Mouse (Mus musculus) retina, embryonic 14.5 days (tissue): Measurements from ENCODE around the gene Iqgap1.

Experiments
- DNase-seq: peaks from one replicate; pipeline ENCODE4 v3.0.0-alpha.2; 2015; ENCODE audit warnings: low spot score

Gene Iqgap1

DNA sequence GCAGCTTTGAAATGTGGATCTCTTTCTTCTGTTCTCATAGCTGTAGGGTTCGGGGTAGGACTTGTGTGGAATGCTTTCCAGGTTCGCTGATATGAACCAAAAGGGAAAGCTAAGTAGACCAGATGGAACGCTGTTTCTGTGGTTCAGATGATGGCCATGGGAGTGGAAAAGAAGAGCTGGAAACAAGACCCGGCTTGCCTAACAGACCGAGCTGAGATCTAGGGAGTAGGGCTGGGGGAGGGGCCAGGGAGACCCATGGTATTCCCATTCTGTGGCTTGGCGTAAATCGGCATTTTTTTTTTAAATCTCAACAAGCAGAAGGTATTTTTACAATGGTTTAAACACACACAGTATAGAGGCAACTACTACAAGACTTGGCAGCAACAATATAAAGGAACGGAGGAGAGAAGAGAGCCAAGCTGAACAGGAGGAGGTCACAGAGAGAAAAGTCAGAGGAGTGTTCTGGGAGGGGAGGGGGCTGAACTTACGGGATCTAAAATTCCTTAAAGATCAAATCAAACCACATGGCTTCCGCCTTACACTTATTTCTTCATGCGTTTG, at the start of gene Iqgap1:
TSS of gene Iqgap1 (minus strand) at position 132 of the 561 bp plus-strand sequence.
- DNase-seq = no peak

DNA sequence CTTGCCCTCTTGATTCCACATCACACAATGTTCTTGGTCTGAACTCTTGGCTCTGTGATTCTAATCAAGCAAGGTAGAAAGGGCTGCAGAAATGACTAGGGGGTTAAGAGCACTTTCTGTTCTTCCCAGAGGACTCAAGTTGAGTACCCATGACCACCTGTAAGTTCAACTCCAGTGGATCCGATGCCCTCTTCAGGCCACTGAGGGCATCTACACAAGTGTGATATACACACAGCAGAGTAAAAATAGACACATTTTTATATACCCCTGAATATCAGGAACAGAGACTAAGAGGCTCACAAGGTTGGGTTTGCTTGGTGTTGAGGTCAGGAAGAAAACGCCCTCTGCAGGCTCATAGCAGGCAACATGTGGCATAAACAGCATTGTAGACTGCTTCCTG, 47.9 kb upstream of the Iqgap1 start:
- no peak for DNase-seq

DNA sequence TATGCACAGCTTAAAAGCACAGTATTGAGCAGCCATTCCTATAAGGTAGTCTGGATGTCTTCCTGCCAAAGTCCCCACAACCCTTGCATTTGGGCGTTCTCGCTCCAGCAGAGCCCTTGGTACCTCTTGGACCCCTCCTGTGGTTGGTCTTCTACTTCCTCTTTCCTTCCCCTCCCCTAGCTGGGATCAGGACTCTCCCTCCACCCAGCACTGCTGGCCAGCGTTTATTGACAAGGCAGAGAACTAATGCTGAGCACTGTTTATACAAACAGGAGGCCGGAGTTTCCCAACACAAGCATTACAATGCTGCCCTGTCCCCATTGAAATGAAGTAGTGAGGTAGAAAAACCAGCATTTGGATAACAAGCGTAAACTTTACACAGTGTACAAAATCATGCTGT, 47.3 kb upstream of the Iqgap1 start:
- DNase-seq = no peak

DNA sequence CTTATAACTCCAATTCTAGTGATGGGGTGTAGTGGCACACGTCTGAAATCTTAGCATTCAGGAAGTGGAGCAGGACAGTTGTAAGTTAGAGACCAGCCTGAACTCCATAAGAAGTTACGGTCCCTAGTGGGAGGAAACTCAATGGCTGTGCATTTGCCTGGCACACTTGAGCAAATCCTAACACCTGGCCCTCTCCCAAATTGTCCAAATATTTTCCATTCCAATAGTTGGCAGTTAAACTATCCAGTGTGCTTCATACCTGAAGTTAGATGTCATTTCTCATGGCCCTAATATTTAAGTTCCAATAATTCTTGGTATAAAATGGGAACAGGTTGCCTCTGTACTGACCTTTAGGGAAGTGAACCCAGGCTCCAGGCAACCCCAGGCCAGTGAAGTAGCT, 42.9 kb upstream of the Iqgap1 start:
- no peak for DNase-seq

- DNase-seq = no peak
Observed at GRCm38 (mm10) chr7:80866514-80867147, 40.9 kb upstream of the Iqgap1 start.

- no peak for DNase-seq
Observed at GRCm38 (mm10) chr7:80865521-80865920, 39.7 kb upstream of the Iqgap1 start.

DNA sequence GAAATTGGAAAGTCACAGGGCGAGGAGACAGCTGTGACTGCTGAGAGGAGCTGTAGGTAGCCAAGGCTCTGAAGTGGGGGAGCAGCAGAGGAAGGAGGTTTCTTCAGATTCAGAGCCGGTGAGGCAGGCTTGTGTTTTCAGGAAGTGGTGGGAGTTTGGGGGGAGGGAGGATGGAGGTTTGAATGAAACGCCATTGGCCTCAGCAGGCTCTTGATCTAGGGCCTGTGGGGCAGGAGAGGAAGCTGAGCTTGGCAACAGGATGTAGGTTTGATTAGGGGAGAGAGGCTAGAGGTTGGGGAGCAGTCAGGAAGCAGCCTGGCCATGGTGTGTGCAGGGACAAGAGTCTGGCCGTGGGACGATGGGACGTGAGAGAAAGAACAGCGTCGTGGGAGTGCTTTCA, 39.1 kb upstream of the Iqgap1 start:
- DNase-seq = no peak

DNA sequence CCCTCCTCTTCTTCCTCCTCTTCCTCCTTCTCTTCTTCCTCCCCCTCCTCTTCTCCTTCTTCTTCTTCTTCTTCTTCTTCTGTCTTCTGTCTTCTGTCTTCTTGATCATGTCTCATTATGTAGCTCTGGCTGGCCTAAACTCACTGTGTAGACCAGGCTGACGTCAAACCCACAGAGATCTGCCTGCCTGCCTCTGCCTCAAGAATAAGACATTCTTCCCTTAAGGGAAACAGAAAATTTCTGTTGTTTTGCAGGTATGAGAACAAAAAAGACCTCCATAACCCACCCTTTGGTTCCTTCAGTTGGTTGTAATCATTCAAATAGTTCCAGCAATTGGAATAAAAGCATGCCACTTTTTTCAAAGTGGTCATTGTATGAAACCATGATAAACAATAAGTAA, 38.4 kb upstream of the Iqgap1 start:
- DNase-seq = no peak

DNA sequence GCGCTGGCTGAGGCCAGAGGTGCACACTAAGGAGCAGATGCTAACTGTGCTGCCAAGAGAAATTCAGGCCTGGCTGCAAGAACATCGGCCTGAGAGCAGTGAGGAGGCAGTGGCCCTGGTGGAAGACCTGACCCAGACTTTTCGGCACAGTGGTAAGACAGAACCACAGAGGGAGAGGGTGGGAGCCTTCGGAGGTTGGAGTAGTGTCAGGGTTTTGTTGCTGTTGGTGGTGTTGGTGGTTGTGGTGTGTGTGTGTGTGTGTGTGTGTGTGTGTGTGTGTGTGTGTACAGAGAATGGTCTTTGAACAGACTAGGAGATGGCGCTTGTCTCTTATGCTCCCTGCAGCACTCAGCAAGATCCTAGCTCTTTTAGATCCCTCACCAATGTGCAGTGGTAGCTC, 37.7 kb upstream of the Iqgap1 start:
- DNase-seq = no peak

DNA sequence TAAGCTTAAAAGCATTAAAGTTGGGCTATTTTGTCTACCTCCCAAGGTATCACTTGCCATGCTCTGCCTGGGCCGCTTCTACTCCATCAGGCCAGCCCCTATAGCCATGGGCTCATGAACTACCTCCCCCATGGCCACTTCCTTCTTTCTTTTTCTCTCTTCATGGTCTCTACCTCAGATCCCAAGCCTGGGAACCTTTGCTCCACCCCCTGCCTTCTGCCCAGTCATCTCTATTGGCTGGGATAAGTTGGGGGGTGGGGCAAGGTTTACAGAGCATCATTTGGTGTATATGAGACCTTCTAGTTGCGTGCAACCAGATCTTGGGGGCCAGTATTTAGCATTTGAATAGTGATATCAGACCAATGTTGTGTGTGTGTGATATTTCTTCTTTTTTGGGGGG, 36.7 kb upstream of the Iqgap1 start:
- no peak for DNase-seq

- DNase-seq = peak; percentile 95
Observed at GRCm38 (mm10) chr7:80860729-80861274, 35.0 kb upstream of the Iqgap1 start, which contains the start of gene Zscan2. Gene Zscan2, plus strand, starts transcription at chr7:80860920.

- DNase-seq = peak; percentile 64
Observed at GRCm38 (mm10) chr7:80860227-80860626, 34.5 kb upstream of the Iqgap1 start.

- peak; percentile 90 for DNase-seq
Observed at GRCm38 (mm10) chr7:80857181-80857580, 31.4 kb upstream of the Iqgap1 start.

- no peak for DNase-seq
Observed at GRCm38 (mm10) chr7:80855316-80855715, 29.5 kb upstream of the Iqgap1 start.

GRCm38 (mm10) chr7:80853218-80853617, 27.4 kb upstream of the Iqgap1 start:
- no peak for DNase-seq

GRCm38 (mm10) chr7:80850520-80850919, 24.7 kb upstream of the Iqgap1 start:
- no peak for DNase-seq

DNA sequence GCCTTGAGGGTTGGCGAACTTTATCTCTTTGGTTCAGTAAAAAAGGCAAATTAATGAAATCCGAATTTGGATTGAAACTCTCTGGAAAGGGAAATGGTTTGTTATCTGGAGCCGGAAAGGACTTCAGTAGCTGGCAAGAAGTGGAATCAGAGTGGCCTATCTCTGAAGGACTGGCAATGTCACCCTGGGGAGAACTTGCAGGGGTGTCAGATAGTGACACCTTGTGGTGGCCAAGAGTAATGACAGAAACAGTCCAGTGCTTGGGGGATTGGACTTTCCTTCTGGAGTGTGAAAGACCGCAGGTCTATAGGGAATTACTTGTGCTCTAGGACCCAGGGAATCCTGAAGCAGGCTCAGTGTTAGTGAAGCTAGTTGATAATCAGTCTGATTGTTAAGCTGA, 23.9 kb upstream of the Iqgap1 start:
- DNase-seq = peak; percentile 84

- no peak for DNase-seq
Observed at GRCm38 (mm10) chr7:80849267-80849666, 23.5 kb upstream of the Iqgap1 start.

GRCm38 (mm10) chr7:80846709-80847108, 20.9 kb upstream of the Iqgap1 start:
- no peak for DNase-seq

DNA sequence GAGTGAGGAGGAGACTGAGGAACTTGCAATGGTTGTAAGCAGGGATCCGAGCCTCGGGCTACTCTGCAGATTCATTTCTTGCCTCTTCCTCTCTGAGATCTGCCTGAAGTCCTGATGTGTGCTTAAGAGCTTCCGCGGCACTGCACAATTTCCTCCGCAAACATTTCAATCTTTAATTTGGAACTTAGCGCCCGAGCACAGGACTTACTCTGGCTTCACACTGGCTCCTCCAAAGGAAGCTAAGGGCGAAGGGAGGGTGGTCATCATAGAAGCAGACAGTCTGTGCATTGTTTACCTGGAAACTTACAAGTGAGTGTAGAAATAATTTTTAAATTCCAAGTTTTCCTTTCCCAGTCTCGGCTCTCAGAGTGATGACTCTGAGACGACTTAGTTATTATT, 20.5 kb upstream of the Iqgap1 start:
- no peak for DNase-seq

- no peak for DNase-seq
Observed at GRCm38 (mm10) chr7:80845621-80846279, 20.0 kb upstream of the Iqgap1 start.

DNA sequence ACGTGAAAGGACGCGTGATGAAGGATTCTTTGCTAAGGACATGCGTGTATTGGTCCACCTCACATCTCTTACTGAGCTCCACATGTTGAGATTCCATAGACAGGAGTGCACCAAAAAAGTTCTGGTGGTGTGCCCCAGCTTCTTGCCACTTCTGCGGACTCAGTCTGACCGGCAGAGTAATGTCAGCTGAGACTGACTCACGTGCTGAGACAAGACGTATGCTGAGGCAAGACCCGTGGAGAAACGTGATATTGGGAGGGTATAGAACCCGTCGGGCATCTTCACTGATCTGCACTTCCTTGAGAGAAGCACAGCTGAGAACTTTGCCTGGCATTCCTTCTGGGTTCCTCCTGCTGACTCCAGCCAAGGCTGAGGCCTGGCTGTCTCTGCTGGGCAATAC, 18.9 kb upstream of the Iqgap1 start:
- no peak for DNase-seq

GRCm38 (mm10) chr7:80843910-80844640, 18.3 kb upstream of the Iqgap1 start:
- DNase-seq = no peak
